Mouse (Mus musculus): ENCODE results near the gene Methig1.

Gene Methig1

DNA sequence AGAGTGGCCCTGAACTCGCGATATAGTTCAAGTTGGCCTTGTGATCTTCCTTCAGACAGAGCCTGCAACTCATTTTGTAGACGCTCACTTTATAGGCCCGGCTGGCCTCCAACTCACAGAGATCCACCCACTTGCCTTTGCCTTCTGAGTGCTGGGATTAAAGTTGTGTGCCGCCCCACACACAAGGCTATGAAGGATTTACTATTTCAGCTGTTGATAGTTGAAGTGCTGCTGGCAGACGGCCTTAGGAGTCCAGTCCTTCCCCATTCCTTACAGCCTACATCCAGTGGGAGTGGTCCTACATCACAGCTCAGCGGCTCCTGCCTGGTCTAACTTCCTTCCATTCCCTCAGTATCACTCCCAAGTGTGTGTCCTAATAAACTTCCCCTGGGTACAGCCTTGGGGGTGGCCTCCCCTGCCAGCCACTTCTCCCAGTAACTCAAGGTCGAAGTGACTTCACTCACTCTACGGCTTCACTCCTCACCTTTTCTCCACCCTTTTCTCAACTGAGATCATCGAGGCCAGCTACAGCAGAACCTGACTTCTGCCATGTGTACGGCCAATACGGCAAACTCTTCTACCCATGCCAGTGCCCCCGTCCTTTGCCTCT lies 75.5 kb downstream of the Methig1 start:
- no peak for DNase-seq

DNA sequence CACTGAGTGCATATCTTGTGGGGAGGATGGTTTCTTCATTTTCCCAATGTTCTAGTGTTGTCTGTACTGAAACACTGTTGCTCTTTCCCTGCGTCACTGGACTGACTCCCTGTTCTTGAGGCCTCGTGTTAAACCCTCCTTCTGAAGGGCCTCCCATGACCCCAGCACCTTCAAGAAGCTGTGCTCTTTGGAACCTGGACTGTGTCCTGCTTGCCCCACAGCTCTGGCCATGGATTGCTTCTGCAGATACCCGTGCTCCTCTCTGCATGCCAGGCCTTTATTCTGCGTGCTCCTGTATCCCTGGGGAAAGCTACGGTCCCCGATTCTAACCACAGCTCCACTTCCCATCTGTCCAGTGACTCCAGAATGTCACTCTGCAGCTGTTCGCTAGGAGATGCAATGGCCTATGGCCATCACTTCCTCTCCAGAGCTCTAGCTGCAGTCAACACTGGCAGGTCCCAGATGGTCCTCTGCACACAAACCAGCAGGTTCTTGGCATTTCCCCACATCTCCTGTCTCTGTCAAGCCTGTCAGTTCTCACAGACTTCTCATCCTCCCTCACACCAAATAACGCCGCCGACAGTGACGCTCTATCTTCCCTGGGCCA lies 77.1 kb downstream of the Methig1 start:
- no peak for DNase-seq

DNA sequence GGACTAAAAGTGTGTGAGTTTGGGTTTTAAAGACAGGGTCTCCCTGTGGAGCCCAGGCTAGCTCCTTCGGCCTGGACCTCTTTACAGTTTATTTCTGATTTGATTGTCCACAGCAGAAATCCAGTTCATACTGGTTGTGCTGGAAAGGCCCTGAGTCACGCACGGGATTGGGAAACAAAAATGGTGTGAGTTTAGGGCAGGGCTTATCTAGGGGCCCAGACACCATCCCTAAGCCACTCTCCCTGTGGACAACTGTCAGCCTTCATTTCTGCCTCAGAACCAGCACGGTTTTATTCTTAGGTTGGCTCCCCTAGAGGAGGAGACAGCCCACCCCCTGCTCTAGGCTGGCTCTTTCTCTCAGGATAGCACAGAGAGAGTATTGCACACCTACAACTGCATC lies 80.3 kb downstream of the Methig1 start:
- no peak for DNase-seq

Measured in lung, postnatal 14 days (tissue).